Mouse (Mus musculus): Measurements from ENCODE around the gene 6030468B19Rik.

DNA sequence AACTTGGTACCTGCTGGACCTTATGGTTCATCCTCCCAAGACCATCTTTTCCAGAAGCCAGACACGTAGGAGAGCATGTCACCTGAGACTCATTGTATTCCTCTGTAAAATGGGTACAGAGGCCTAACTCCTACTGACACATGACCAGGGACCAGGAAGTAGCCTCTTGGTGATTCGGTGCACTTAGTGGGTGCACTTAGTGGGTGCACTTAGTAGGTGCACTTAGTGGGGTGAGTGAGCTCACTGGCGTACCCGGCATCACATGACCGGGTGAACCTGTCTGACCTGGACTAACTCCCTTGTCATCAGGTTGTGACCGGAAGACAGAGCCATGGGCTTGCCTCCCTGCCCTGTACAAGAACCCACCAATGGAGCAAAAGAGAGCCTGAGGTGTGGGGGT lies 9.3 kb downstream of the 6030468B19Rik start:
- TF ChIP-seq CTCF (IDR thresholded peaks at IDR 0.05; ENCODE audit: low read depth) (no peak), EP300 (IDR thresholded peaks at IDR 0.05; ENCODE audit: low read depth) (no peak)

Data from liver, embryonic 14.5 days (tissue).